Mouse (Mus musculus): ENCODE data around the gene 4930469K13Rik. TPM values are rescaled to one million over a fixed set of nuclear protein-coding genes. Genes with fewer than 3 reads are reported as not detected.

4930469K13Rik gene
- polyA plus RNA-seq, 1 experiment from 2014 or later: not detected

DNA sequence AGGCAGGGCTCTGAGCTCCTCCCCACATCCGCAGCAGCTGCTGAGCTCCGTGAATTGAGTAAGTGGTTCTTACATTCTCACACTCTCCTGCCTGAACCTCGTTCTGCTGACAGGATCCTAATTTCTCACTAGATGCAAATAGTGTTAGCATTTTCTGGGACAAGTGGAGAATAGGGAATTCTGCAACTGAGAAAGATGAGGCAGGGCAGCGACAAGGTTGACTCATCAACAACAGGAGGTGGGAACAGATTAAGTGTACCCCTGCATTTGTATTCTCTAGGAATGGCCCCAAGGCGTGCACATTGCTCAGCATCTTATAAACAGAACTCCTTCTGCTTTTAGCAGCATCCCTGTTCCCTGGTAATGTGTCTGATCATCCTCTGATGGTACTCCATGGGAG lies 58.3 kb downstream of the 4930469K13Rik start:
- Histone ChIP-seq H3K4me3 (ENCODE audit: low read depth, low read length) (no peak overlapping the region), H3K27me3 (ENCODE audit: control insufficient read depth, insufficient read depth, low read depth, low read length) (no peaks in the 10 kb centered on the region), H3K27ac (ENCODE audit: low read length) (no peak overlapping the region), H3K9me3 (replicated peaks; ENCODE audit: control insufficient read depth, low read length) (no peaks in the 10 kb centered on the region), H3K9ac (ENCODE audit: low read depth, low read length) (no peak overlapping the region), H3K4me1 (ENCODE audit: control insufficient read depth, low read depth, low read length) (no peaks in the 10 kb centered on the region), H3K36me3 (ENCODE audit: control insufficient read depth, insufficient read depth) (no peaks in the 10 kb centered on the region), H3K4me2 (ENCODE audit: low read depth, low read length) (no peak overlapping the region)
- 67% methylated on average over 5 of the region's 5 CpGs for WGBS (ENCODE audit: insufficient replicate concordance)
- no peak for ATAC-seq (ENCODE audit: low read depth)

DNA sequence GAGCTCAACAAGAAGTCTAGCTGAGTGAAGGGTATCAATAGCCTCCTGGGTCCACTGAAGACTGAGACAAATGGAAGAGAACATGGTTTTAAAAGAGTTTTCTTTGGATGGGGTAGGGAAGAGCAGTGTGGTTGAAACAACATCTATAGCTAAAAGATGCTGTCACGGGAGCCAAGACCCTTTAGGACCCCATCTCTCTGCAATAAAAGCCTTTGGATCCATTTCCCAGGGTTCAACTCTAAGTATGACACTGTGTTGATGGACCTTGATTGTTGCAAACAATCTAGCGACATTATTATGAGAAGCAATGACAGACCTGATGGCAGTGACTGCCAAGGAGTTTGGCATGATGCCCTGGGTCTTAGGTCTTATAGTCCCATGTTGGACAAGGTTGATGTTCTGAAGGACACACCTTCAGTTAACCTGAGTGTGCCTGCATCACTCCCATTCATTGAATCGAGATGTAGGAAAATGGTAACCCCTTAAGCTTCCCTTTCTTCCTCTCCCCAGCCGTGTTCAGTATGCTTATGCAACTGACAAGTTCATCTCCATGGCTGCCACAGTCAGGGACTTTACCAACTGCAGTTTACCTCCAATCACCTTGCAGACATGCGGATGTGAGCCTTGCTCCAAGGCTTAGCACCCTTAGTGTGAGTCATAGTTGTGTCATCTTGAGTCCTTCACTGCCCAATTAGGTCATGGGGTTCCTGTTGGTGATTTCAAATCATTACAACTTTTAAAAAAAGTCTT lies 62.3 kb downstream of the 4930469K13Rik start:
- WGBS (ENCODE audit: insufficient replicate concordance): 64% methylated on average over 5 of the region's 5 CpGs
- no peak for ATAC-seq (ENCODE audit: low read depth)
- Histone ChIP-seq H3K4me3 (ENCODE audit: low read depth, low read length) (no peak overlapping the region), H3K9me3 (replicated peaks; ENCODE audit: control insufficient read depth, low read length) (no peaks in the 10 kb centered on the region), H3K9ac (ENCODE audit: low read depth, low read length) (no peak overlapping the region), H3K4me1 (ENCODE audit: control insufficient read depth, low read depth, low read length) (no peaks in the 10 kb centered on the region), H3K36me3 (ENCODE audit: control insufficient read depth, insufficient read depth) (no peaks in the 10 kb centered on the region), H3K4me2 (ENCODE audit: low read depth, low read length) (no peak overlapping the region), H3K27ac (ENCODE audit: low read length) (no peak overlapping the region), H3K27me3 (ENCODE audit: control insufficient read depth, insufficient read depth, low read depth, low read length) (no peaks in the 10 kb centered on the region)

DNA sequence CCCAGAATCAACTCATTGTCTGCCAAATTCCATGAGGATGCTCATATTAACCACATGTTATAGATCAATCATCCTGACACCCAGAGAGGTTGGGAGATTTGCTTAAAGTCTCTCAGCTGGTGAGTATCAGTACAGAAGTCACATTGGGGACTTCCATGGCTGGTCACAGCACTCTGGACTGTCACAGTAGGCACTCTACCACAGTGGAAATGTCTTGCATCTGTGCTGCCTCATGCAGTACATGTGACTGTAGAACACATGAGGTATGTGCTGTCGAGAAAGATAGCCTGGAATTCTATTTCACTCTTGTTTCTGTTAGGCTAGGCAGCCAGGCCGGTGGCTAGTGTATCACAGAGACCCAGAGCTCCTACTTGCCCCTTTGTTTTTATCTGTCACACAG lies 63.6 kb downstream of the 4930469K13Rik start:
- Histone ChIP-seq H3K27ac (ENCODE audit: low read length) (no peak overlapping the region), H3K27me3 (ENCODE audit: control insufficient read depth, insufficient read depth, low read depth, low read length) (no peaks in the 10 kb centered on the region), H3K36me3 (ENCODE audit: control insufficient read depth, insufficient read depth) (no peaks in the 10 kb centered on the region), H3K9ac (ENCODE audit: low read depth, low read length) (no peak overlapping the region), H3K4me3 (ENCODE audit: low read depth, low read length) (no peak overlapping the region), H3K4me2 (ENCODE audit: low read depth, low read length) (no peak overlapping the region), H3K9me3 (replicated peaks; ENCODE audit: control insufficient read depth, low read length) (no peaks in the 10 kb centered on the region), H3K4me1 (ENCODE audit: control insufficient read depth, low read depth, low read length) (no peaks in the 10 kb centered on the region)
- no peak for ATAC-seq (ENCODE audit: low read depth)
- 47% methylated on average over 2 of the region's 2 CpGs for WGBS (ENCODE audit: insufficient replicate concordance)

GRCm38 (mm10) chr11:34034008-34034505 lies 64.3 kb downstream of the 4930469K13Rik start:
- Histone ChIP-seq H3K4me3 (ENCODE audit: low read depth, low read length) (no peak overlapping the region), H3K9me3 (replicated peaks; ENCODE audit: control insufficient read depth, low read length) (no peaks in the 10 kb centered on the region), H3K4me1 (ENCODE audit: control insufficient read depth, low read depth, low read length) (no peaks in the 10 kb centered on the region), H3K4me2 (ENCODE audit: low read depth, low read length) (no peak overlapping the region), H3K27ac (ENCODE audit: low read length) (peak overlapping the region; percentile 26), H3K36me3 (ENCODE audit: control insufficient read depth, insufficient read depth) (no peaks in the 10 kb centered on the region), H3K27me3 (ENCODE audit: control insufficient read depth, insufficient read depth, low read depth, low read length) (no peaks in the 10 kb centered on the region), H3K9ac (ENCODE audit: low read depth, low read length) (no peak overlapping the region)
- no peak for ATAC-seq (ENCODE audit: low read depth)
- WGBS (ENCODE audit: insufficient replicate concordance): 49% methylated on average over 5 of the region's 5 CpGs

DNA sequence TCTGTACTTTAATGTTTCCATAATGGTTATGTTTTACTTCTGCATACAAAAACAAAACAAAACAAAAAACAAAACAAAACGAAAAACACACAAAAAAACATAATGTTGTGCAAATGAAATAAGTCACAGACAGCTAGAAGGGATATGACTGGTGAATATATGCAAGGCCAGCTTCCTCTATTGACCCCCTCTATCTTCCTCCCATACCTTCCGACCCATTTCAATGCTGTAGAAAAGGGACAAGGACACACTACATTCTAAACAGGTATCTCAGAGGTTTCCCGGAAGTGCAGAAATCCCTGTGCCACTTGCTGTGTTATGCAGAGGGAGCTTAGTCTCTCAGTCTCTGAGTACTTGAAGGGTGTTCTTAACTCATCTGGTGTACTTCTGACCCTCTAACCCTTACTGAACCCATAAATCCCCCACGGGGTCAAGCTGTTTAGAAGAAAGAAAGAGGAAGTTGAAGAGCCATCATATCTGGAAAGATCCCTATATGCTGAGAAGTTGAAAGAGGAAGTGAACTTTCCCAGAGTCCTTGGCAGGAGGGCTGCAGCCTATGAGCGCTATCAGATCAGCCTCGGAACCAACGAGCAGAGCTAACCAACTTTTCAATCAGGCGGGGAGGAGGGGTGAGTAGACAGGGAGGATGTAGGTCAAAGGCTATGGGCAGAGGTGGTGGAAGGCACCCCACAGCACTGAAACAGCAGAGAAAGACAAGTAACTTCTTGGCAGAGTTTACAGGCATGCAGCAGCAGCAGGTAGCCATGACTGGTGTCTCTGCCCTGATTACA lies 67.1 kb downstream of the 4930469K13Rik start:
- Histone ChIP-seq H3K4me1 (ENCODE audit: control insufficient read depth, low read depth, low read length) (no peaks in the 10 kb centered on the region), H3K9me3 (replicated peaks; ENCODE audit: control insufficient read depth, low read length) (no peaks in the 10 kb centered on the region), H3K4me3 (ENCODE audit: low read depth, low read length) (no peak overlapping the region), H3K36me3 (ENCODE audit: control insufficient read depth, insufficient read depth) (no peaks in the 10 kb centered on the region), H3K9ac (ENCODE audit: low read depth, low read length) (no peak overlapping the region), H3K27ac (ENCODE audit: low read length) (no peak overlapping the region), H3K27me3 (ENCODE audit: control insufficient read depth, insufficient read depth, low read depth, low read length) (no peaks in the 10 kb centered on the region), H3K4me2 (ENCODE audit: low read depth, low read length) (peak overlapping the region; percentile 7; the same call in 1 of the 2 replicates)
- WGBS (ENCODE audit: insufficient replicate concordance): 18% methylated on average over 8 of the region's 8 CpGs
- ATAC-seq (ENCODE audit: low read depth): peak; percentile 59

DNA sequence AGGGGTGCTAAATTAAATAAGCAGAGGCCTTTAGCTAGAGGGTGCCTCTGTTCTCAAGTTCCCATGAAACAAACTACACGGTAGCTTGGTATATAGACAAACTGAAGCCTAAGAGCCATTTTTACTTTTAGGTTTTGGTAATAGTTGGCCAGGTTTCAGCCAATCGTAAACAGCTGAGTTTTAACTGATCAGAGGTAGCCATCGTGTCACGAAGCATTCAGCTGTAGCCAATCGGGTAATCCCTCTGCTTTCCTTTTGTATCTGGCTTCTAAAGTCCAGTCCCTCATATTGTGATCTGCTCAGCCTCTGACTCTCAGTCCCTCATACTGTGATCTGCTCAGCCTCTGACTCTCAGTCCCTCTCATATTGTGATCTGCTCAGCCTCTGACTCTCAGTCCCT lies 68.7 kb downstream of the 4930469K13Rik start:
- no peak overlapping the region for H3K27ac ChIP-seq (ENCODE audit: low read length)
- ATAC-seq (ENCODE audit: low read depth): no peak
- no peak overlapping the region for H3K9ac ChIP-seq (ENCODE audit: low read depth, low read length)
- 66% methylated on average over 5 of the region's 5 CpGs for WGBS (ENCODE audit: insufficient replicate concordance)
- no peaks in the 10 kb centered on the region for H3K36me3 ChIP-seq (ENCODE audit: control insufficient read depth, insufficient read depth)
- H3K4me1 ChIP-seq (ENCODE audit: control insufficient read depth, low read depth, low read length): no peaks in the 10 kb centered on the region
- H3K9me3 ChIP-seq (replicated peaks; ENCODE audit: control insufficient read depth, low read length): no peaks in the 10 kb centered on the region
- H3K27me3 ChIP-seq (ENCODE audit: control insufficient read depth, insufficient read depth, low read depth, low read length): no peaks in the 10 kb centered on the region
- H3K4me2 ChIP-seq (ENCODE audit: low read depth, low read length): no peak overlapping the region
- no peak overlapping the region for H3K4me3 ChIP-seq (ENCODE audit: low read depth, low read length)

DNA sequence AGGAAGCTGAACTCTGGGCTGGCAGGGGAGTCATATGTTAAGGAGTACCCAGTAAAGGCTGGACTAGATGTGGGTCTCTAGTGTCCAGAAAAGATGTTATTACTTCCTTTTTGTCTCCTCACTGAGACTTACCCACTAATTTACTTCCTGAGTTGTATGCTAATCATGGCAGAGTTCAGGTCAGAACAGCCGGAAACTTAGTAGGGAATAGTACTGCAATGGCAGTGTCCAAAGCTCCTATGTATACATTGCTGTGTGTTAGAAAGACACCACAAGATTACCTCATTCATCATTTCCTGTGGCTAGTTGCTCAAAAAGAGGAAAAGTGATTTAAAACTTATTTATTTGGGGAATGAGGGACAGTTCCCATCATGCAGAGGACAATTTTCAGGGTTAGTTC lies 73.3 kb downstream of the 4930469K13Rik start:
- 66% methylated on average over 1 of the region's 1 CpGs for WGBS (ENCODE audit: insufficient replicate concordance)
- no peak for ATAC-seq (ENCODE audit: low read depth)
- H3K9ac ChIP-seq (ENCODE audit: low read depth, low read length): no peak overlapping the region

DNA sequence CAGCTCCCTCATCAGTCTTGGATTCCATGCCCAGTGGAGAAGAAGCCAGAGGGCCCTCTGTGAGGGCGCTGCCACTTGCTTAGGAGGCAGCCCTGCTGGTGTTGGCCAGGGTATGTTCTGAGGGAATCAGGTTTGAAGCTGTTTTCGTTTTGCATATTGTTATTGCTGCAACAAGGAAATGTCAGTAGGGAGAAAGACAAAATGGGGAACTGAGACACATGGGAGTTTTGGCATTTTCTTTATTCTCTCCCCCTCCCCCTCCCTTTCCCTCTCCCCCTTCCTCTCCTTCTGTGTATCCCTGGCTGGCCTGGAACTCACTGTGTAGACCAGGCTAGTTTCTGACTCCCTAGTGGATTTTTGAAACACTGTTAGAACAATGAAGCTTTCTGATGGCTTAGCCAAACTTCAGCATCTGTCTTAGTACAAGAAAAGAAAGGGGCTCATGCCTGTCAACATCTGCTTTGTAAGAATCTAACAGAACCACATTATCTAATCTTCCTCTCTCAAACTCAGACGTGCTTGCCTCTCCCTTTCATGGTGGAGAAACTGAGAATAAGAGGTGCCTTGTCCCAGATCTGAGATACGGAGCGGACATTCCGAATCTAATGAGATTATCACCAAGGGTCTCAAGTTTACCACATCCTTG lies 86.2 kb downstream of the 4930469K13Rik start:
- no peaks in the 10 kb centered on the region for H3K9me3 ChIP-seq (replicated peaks; ENCODE audit: control insufficient read depth, low read length)
- H3K4me1 ChIP-seq (ENCODE audit: control insufficient read depth, low read depth, low read length): no peaks in the 10 kb centered on the region; the same call in 1 of the 2 replicates
- no peak overlapping the region for H3K4me2 ChIP-seq (ENCODE audit: low read depth, low read length)
- H3K9ac ChIP-seq (ENCODE audit: low read depth, low read length): no peak overlapping the region
- no peak for ATAC-seq (ENCODE audit: low read depth)
- H3K4me3 ChIP-seq (ENCODE audit: low read depth, low read length): no peak overlapping the region
- no peaks in the 10 kb centered on the region for H3K36me3 ChIP-seq (ENCODE audit: control insufficient read depth, insufficient read depth)
- H3K27me3 ChIP-seq (ENCODE audit: control insufficient read depth, insufficient read depth, low read depth, low read length): no peaks in the 10 kb centered on the region
- no peak overlapping the region for H3K27ac ChIP-seq (ENCODE audit: low read length)
- WGBS (ENCODE audit: insufficient replicate concordance): 43% methylated on average over 6 of the region's 6 CpGs

More for the DNA sequence above, 73.3 kb downstream of the 4930469K13Rik start:
- no peak overlapping the region for H3K4me3 ChIP-seq (ENCODE audit: low read depth, low read length)
- no peaks in the 10 kb centered on the region for H3K36me3 ChIP-seq (ENCODE audit: control insufficient read depth, insufficient read depth)
- H3K27me3 ChIP-seq (ENCODE audit: control insufficient read depth, insufficient read depth, low read depth, low read length): no peaks in the 10 kb centered on the region
- no peak overlapping the region for H3K27ac ChIP-seq (ENCODE audit: low read length)
- no peak overlapping the region for H3K4me2 ChIP-seq (ENCODE audit: low read depth, low read length)
- H3K9me3 ChIP-seq (replicated peaks; ENCODE audit: control insufficient read depth, low read length): no peaks in the 10 kb centered on the region
- no peaks in the 10 kb centered on the region for H3K4me1 ChIP-seq (ENCODE audit: control insufficient read depth, low read depth, low read length)
